Mouse (Mus musculus) E14TG2a.4 (cell line): ENCODE results near the gene Ttc7b.
A peak's percentile ranks its signal among the peaks of the same experiment; 100 is the strongest.

Experiments used
- H3K27me3 ChIP-seq: 2 replicates; pipeline ENCODE4 v1.6.1; 2014; ENCODE audit warnings: low read length, control low read depth; ENCODE audit not compliant: insufficient read depth
- H3K36me3 ChIP-seq: 2 replicates; pipeline ENCODE4 v1.6.1; 2014; ENCODE audit warnings: low read length, control low read depth; ENCODE audit not compliant: insufficient read depth
- H3K4me1 ChIP-seq: replicated peaks from 2 replicates; pipeline ENCODE4 v1.6.1; 2014; ENCODE audit warnings: low read depth, low read length, control low read depth
- H3K4me3 ChIP-seq: replicated peaks from 2 replicates; pipeline ENCODE4 v1.5.1; 2014; ENCODE audit warnings: mild to moderate bottlenecking, low read length
- H3K9me3 ChIP-seq: 2 replicates; pipeline ENCODE4 v1.6.1; 2014; ENCODE audit warnings: low read length, control low read depth
- CTCF ChIP-seq: conservative IDR thresholded peaks from 2 replicates; pipeline ENCODE4 v1.5.1; 2014; ENCODE audit warnings: low read length
- NANOG ChIP-seq: IDR thresholded peaks from 2 replicates; pipeline ENCODE4 v1.6.1; 2014; ENCODE audit warnings: borderline replicate concordance, low read length, mixed read lengths
- POU5F1 ChIP-seq: IDR thresholded peaks from 2 replicates; pipeline ENCODE4 v1.6.1; 2014; ENCODE audit warnings: low read length, borderline replicate concordance

Ttc7b gene

GRCm38 (mm10) chr12:100516161-100516838 is 4.3 kb downstream of the Ttc7b start:
- no peaks in the 10 kb centered on the region for H3K27me3 ChIP-seq
- H3K36me3 ChIP-seq: peaks cover 16% of the 10 kb centered on the region; the same call in 1 of the 2 replicates
- H3K4me3 ChIP-seq: no peak overlapping the region
- peaks cover 82% of the 10 kb centered on the region for H3K4me1 ChIP-seq
- H3K9me3 ChIP-seq: no peaks in the 10 kb centered on the region
- TF ChIP-seq NANOG: no peak
- no peak for TF ChIP-seq CTCF
- TF ChIP-seq POU5F1: no peak

- H3K9me3 ChIP-seq: no peaks in the 10 kb centered on the region
- TF ChIP-seq CTCF (no peak), POU5F1 (no peak), NANOG (no peak)
These were observed 5.1 kb downstream of the Ttc7b start for GRCm38 (mm10) chr12:100515493-100515892.

GRCm38 (mm10) chr12:100514611-100515010 is 6.0 kb downstream of the Ttc7b start:
- no peaks in the 10 kb centered on the region for H3K9me3 ChIP-seq
- peaks cover 90% of the 10 kb centered on the region for H3K4me1 ChIP-seq
- H3K36me3 ChIP-seq: peaks cover 20% of the 10 kb centered on the region
- H3K27me3 ChIP-seq: no peaks in the 10 kb centered on the region
- TF ChIP-seq POU5F1 (no peak), NANOG (no peak), CTCF (no peak)
- peak overlapping the region; percentile 17; the same call in 1 of the 2 replicates for H3K4me3 ChIP-seq

More at GRCm38 (mm10) chr12:100515493-100515892, 5.1 kb downstream of the Ttc7b start:
- Histone ChIP-seq H3K36me3 (peaks cover 20% of the 10 kb centered on the region), H3K27me3 (no peaks in the 10 kb centered on the region), H3K4me3 (no peak overlapping the region), H3K4me1 (peaks cover 86% of the 10 kb centered on the region)

GRCm38 (mm10) chr12:100513131-100513530 is 7.5 kb downstream of the Ttc7b start:
- peaks cover 89% of the 10 kb centered on the region for H3K4me1 ChIP-seq
- TF ChIP-seq POU5F1: no peak
- TF ChIP-seq CTCF: no peak
- no peak for TF ChIP-seq NANOG
- H3K27me3 ChIP-seq: no peaks in the 10 kb centered on the region
- peak overlapping the region; percentile 20; the same call in 1 of the 2 replicates for H3K4me3 ChIP-seq
- no peaks in the 10 kb centered on the region for H3K9me3 ChIP-seq
- peaks cover 20% of the 10 kb centered on the region for H3K36me3 ChIP-seq

GRCm38 (mm10) chr12:100512641-100513040 is 8.0 kb downstream of the Ttc7b start:
- Histone ChIP-seq H3K36me3 (peaks cover 20% of the 10 kb centered on the region), H3K4me1 (peaks cover 89% of the 10 kb centered on the region), H3K4me3 (no peak overlapping the region), H3K27me3 (no peaks in the 10 kb centered on the region), H3K9me3 (no peaks in the 10 kb centered on the region)
- no peak for TF ChIP-seq NANOG

GRCm38 (mm10) chr12:100509615-100510282 is 10.9 kb downstream of the Ttc7b start:
- TF ChIP-seq POU5F1: no peak
- TF ChIP-seq NANOG: no peak
- TF ChIP-seq CTCF: no peak
- Histone ChIP-seq H3K36me3 (peaks cover 20% of the 10 kb centered on the region), H3K4me3 (no peak overlapping the region), H3K9me3 (no peaks in the 10 kb centered on the region), H3K27me3 (no peaks in the 10 kb centered on the region), H3K4me1 (peaks cover 70% of the 10 kb centered on the region)

- H3K4me1 ChIP-seq: peaks cover 60% of the 10 kb centered on the region
- TF ChIP-seq NANOG (no peak), POU5F1 (no peak), CTCF (no peak)
- no peaks in the 10 kb centered on the region for H3K27me3 ChIP-seq
- H3K9me3 ChIP-seq: no peaks in the 10 kb centered on the region
- H3K4me3 ChIP-seq: no peak overlapping the region
- peaks cover 25% of the 10 kb centered on the region for H3K36me3 ChIP-seq
These were observed 12.0 kb downstream of the Ttc7b start for GRCm38 (mm10) chr12:100508668-100509067.

GRCm38 (mm10) chr12:100505484-100505883 is 15.1 kb downstream of the Ttc7b start:
- Histone ChIP-seq H3K36me3 (peaks cover 5% of the 10 kb centered on the region; the same call in 1 of the 2 replicates), H3K9me3 (no peaks in the 10 kb centered on the region), H3K27me3 (no peaks in the 10 kb centered on the region), H3K4me1 (peaks cover 52% of the 10 kb centered on the region), H3K4me3 (no peak overlapping the region)
- TF ChIP-seq POU5F1 (no peak), NANOG (no peak), CTCF (no peak)
